Mouse (Mus musculus) CD8-positive naive resting alpha-beta T cell, adult 2 months (primary cell): ENCODE results near the gene Nap1l4.

ENCODE experiments used
- DNase-seq, 2 experiments: peaks; one replicate each; pipeline ENCODE4 v3.0.0; 2022; ENCODE audit warnings: low read depth in 2 of 2, low spot score in 2 of 2

Nap1l4 gene

GRCm38 (mm10) chr7:143519333-143519732 is 29.6 kb downstream of the Nap1l4 start:
- no peak for DNase-seq

DNA sequence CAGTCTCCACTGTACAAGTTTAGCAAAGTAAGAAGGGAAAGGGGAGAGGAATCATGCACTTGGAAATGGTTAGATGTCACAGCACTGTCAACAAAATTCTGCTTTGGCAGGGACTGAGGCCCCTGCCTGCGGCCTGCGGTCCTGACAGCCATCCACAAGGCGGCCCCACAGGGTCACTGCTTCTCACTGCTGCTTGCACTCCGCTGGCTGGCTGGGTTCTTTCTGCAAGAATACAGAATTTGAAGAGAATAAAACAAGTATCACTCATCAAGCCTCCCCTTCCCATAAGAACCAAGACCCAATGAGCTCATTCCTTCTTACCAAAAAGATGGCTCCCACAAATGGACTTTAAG is 34.5 kb downstream of the Nap1l4 start:
- DNase-seq, result no peak

GRCm38 (mm10) chr7:143513763-143514415 is 35.0 kb downstream of the Nap1l4 start:
- DNase-seq, result no peak

DNA sequence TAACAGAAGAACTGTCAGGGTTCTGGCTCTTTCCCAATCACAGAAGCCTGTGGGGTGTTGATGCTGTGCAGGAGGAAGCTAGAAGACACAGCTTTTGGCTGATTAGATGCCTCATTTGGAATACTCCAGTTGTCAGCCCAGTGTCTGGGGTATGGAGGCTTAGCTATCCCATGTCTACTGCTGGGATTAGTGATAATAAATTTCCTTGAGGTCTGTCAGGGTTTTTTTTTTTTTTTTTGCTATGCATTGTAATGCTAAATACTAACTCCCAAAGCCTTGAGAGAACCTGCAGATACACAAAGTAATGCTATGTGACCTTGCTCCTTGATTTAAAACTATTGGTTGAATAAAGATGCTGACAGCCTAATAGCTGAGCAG is 37.6 kb downstream of the Nap1l4 start:
- DNase-seq, result no peak

DNA sequence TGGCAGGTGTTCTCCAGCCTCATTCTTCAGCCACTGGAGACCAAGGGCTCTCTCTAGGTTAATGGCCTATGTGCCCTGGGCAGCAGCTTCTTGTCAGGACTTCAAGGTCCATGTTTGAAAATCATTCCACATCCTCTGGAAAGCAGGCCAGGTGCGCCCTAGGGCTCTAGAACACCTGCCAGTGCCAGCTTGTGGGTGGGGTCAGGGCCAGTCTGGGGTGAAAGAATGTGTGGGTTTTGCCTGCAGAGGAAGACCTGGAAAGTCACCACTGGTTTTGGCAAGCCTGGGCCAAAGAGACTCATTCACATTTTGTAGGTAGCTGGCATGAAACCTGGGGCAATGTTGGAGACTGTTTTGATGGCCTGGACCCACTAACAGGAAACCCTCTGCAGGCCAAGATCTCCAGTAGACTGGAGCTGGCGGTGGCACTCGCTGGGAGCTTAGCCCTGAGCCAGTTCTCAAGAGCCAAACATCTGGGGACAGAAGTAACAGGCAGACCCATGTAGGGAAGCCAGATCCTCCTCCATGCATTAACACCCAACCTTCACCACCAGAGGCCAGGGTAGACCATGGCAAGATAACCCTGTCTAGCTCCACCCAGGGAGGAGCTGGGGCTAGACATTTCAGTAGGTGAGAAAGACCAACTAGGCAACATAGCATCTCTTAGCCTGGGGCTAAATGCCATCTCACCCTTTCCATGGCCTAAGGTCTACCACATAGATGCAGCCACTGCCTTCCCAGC is 38.1 kb downstream of the Nap1l4 start:
- DNase-seq, result no peak

DNA sequence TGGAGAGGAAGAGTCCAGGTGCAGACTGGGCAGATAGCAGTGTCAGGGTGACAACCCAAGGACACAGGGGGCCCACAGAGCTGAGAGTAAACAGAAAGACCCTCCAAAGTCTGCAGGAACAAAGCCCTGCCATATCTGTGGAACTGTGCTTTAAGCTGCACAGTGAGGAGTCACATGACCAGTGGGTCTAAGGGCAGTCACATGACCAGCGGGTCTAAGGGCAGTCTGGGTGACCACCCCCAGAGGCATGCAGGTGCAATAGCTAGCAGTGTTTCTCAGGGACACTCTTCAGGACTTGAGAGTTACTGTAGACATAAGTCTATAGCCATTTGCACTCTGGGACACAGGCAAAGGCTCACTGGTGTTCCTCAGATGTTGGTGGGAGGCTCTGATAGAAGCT is 39.3 kb downstream of the Nap1l4 start:
- DNase-seq, result no peak

DNA sequence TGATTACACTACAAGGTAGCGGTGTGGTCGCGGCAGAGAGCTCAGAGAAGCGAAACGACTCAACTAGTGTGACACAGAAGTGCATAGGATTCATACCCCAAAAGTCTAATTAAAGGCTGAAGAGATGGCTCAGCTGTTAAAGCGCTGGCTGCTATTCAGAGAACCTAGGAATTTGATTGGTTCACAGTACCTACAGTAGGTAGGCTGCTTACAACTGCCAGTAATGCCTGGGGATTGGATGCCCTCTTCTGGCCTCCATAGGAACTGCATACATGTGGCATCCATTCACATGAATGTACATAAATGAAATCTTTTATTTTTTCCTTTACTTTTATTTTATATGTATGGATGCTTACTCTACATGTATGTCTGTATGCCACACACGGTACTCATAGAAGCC is 42.2 kb downstream of the Nap1l4 start:
- peak; percentile 29 to 44 for DNase-seq

DNA sequence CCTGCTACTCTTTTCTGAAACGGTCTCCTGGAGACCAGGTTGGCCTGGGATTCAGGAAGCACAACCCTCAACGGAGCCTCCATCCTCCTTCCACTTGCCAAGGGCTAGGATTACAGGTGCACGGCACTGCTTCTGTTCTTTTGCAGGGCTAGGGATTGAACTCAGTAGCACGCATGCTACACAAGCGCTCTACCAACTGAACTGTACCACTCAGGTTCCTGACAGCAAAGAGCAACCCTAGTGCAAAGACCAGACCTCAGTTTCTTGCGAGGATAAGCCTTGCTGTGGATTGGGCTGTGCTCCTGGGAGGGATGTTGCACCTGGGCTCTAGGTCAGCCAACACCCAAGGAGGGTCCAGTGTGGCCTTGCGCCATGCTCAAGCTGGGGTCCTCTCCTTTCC is 42.6 kb downstream of the Nap1l4 start:
- no peak for DNase-seq

GRCm38 (mm10) chr7:143505823-143506222 is 43.1 kb downstream of the Nap1l4 start:
- DNase-seq, result peak; percentile 57 to 63

DNA sequence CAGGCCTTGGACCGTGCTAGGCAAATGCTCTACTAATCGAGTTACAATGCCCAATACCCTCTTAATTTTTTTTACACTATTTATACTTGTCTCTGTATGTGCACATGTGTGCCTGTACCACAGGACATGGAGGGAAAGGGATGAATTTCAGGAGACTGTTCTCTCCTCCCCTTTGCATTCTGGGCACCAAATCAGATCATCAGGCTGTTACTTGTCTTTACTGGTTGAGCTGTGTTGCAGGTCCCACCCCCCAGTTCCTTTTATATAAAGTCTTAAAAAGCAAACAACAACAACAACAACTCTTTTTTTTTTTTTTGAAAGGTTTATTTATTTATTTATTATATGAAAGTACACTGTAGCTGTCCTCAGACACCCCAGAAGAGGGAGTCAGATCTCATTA is 43.5 kb downstream of the Nap1l4 start:
- DNase-seq, result no peak

DNA sequence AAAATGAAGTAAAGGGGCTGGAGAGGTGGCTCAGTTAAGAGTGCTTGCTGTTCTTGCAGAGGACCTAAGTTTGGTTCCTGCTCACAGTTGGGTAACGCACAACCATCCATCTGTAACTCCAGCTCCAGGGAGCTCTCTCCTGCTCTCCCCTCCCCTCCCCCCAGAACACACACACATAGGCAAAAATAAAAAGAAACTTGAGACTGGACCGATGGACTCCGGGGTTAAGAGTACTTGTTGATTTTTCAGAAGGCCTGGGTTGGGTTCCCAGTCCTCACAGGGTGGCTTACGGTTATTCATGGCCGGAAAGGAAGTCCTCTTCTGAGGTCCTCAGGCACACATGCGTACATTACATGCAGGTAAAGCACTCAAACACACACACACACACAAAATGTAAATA is 45.0 kb downstream of the Nap1l4 start:
- DNase-seq, result no peak

DNA sequence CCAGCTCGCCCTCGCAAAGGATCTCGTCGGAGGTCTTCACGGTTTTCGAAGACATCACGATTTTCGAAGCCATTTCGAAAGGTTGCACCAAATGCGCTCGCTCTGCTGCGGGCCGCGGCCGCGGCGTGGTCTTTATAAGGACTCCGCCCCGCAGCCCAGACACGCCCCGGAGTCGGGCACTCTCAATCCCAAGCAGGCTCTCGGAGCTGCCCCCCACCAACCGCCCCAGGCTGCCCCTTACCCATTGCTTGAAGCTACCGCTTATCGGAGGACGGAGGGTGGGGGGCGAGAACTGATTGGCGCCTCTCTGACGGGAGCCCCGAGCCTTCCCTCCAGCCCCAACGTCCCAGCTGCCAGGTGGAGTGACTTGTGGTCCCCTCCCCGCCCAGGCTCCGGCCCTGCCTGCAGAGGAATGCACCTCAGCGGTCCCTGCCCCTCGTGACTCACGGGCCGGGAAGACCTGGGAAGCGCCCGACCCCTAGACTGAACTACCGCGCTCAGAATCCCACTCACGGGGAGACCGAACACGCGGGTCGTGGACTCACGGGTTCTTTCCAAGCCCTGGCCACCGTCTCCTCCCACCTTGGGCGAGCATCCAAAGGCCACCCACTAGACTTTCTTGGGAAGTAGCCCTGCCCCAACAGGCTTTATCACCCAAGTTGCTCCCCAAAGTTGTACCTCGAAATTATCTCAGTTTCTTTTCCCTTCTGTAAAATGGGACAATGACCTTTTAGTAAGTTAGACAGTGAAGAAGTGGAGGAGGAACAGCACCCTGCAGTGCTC is 46.3 kb downstream of the Nap1l4 start, which contains the start of gene Phlda2:
TSS of gene Phlda2 (minus strand) at position 733 of the 783 bp plus-strand sequence.
- DNase-seq, result no peak

GRCm38 (mm10) chr7:143501643-143502417 is 47.1 kb downstream of the Nap1l4 start:
- peak in 1 of 2 experiments; percentile 20 for DNase-seq

- no peak for DNase-seq
These were observed 48.0 kb downstream of the Nap1l4 start for GRCm38 (mm10) chr7:143500912-143501311.

DNA sequence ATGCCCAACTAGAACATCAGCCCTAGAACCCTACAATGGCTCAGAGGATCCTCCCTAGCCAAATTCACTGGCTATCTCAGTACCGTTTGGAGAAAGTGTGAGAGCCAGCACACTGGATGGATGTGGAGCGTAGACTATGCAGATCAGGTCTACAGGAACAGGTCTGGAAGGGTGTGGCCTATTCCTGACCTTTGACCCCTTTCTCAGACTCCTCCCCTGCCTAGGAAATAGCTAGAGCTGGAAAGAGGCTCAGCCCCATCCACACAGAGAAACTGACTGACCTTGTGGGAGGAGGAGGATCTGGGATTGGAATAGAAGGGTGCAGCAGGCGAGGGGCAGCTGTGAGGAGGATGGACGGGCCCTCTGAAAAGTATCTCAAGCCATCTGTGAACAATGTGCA is 50.3 kb downstream of the Nap1l4 start:
- DNase-seq, result no peak

- no peak for DNase-seq
These were observed 53.6 kb downstream of the Nap1l4 start for GRCm38 (mm10) chr7:143495104-143495961.

- no peak for DNase-seq
These were observed 55.2 kb downstream of the Nap1l4 start for GRCm38 (mm10) chr7:143493616-143494126.

DNA sequence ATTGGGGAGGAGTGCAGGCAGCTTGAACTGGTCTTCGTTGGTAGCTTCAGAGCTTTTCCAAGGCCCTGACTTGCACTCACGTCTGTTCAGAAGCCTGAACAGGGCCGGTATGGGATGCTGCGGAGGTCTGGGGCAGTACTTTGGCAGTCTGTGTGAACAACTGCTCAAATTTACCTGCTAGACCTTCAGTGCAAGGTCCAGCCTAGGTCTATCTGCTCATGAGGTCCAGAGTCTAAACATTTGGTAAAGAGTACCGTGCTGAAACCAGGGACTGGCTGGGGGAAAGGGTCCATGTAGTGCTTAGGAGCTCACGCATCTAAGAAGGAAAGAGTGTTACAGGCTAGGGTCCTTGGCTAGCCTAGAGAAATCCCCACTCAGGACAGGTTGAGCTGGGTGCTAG is 59.2 kb downstream of the Nap1l4 start:
- no peak for DNase-seq

DNA sequence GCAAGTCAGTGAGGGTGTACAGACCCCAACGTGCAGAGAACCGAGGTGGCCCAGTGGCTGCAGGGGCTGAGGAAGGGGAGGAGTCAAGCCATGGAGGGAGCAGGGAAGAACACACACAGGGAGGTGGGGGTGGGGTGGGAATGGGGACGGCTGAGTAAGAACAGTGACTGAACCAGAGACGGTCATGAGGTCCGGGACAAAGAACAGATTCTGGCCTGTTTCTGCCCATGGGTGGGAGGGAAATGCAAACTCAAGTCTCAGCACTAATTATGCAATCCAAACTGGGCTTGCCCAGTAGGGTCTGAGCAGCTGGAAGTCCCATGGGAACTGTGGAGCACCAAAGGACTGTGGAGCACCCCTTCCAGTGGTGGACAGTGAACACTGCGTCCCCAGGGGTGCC is 66.4 kb downstream of the Nap1l4 start:
- no peak for DNase-seq

GRCm38 (mm10) chr7:143481806-143482387 is 67.0 kb downstream of the Nap1l4 start:
- DNase-seq, result no peak
